Mouse (Mus musculus): ENCODE results near the gene Tpra1. TPM values are rescaled to one million over a fixed set of nuclear protein-coding genes. Genes with fewer than 3 reads are reported as not detected.
A peak's percentile ranks its signal among the peaks of the same experiment; 100 is the strongest.

Gene Tpra1
- polyA plus RNA-seq, 1 experiment, result 156 TPM

DNA sequence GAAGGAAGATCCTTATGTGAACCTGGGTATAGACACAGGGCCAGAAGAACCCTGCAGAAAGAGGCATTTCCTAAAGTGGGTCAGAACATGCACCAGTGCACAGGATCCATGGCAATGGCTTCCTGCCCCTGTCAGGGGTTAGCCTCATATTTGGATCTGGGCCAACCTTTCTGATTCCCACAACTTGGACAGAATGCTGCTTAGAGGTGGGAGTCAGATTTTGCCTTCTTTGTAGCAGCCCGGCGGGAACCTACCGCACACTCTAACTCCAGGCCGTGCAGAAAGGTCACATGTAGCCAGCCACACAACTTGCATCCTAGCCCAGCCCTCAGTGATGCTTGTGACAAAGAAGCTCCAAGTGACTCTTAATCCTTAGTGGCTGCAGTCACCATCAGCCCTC, 32.1 kb downstream of the Tpra1 start:
- 82% methylated on average over 4 of the region's 4 CpGs for WGBS
- TF ChIP-seq CTCF (IDR thresholded peaks at IDR 0.05; ENCODE audit: extremely low read depth, insufficient read length, insufficient replicate concordance, low read depth, low read length) (no peak), POLR2A (IDR thresholded peaks at IDR 0.05; ENCODE audit: low read depth, low read length) (no peak)
- Histone ChIP-seq H3K4me3 (ENCODE audit: low read depth, low read length) (no peak overlapping the region), H3K27ac (ENCODE audit: insufficient read depth, low read depth, low read length) (no peak overlapping the region), H3K36me3 (ENCODE audit: control insufficient read depth, insufficient read depth, low read length) (no peaks in the 10 kb centered on the region), H3K27me3 (ENCODE audit: control insufficient read depth, insufficient read depth, low read length) (no peaks in the 10 kb centered on the region), H3K4me1 (ENCODE audit: control insufficient read depth, insufficient read depth, insufficient read length, low read length) (peaks cover 5% of the 10 kb centered on the region; the same call in 1 of the 2 replicates)

GRCm38 (mm10) chr6:88934816-88935215, 32.8 kb downstream of the Tpra1 start:
- H3K4me1 ChIP-seq (ENCODE audit: control insufficient read depth, insufficient read depth, insufficient read length, low read length), result peaks cover 3% of the 10 kb centered on the region; the same call in 1 of the 2 replicates
- no peak overlapping the region for H3K27ac ChIP-seq (ENCODE audit: insufficient read depth, low read depth, low read length)
- TF ChIP-seq POLR2A (IDR thresholded peaks at IDR 0.05; ENCODE audit: low read depth, low read length) (no peak), CTCF (IDR thresholded peaks at IDR 0.05; ENCODE audit: extremely low read depth, insufficient read length, insufficient replicate concordance, low read depth, low read length) (no peak)
- H3K36me3 ChIP-seq (ENCODE audit: control insufficient read depth, insufficient read depth, low read length), result no peaks in the 10 kb centered on the region
- H3K27me3 ChIP-seq (ENCODE audit: control insufficient read depth, insufficient read depth, low read length), result no peaks in the 10 kb centered on the region
- 32% methylated on average over 4 of the region's 4 CpGs for WGBS
- H3K4me3 ChIP-seq (ENCODE audit: low read depth, low read length), result no peak overlapping the region

GRCm38 (mm10) chr6:88935735-88936276, 33.8 kb downstream of the Tpra1 start:
- H3K4me3 ChIP-seq (ENCODE audit: low read depth, low read length), result no peak overlapping the region
- no peaks in the 10 kb centered on the region for H3K27me3 ChIP-seq (ENCODE audit: control insufficient read depth, insufficient read depth, low read length)
- H3K36me3 ChIP-seq (ENCODE audit: control insufficient read depth, insufficient read depth, low read length), result no peaks in the 10 kb centered on the region
- WGBS, result 12% methylated on average over 4 of the region's 4 CpGs
- TF ChIP-seq POLR2A (IDR thresholded peaks at IDR 0.05; ENCODE audit: low read depth, low read length) (no peak), CTCF (IDR thresholded peaks at IDR 0.05; ENCODE audit: extremely low read depth, insufficient read length, insufficient replicate concordance, low read depth, low read length) (no peak)
- no peak overlapping the region for H3K27ac ChIP-seq (ENCODE audit: insufficient read depth, low read depth, low read length)
- H3K4me1 ChIP-seq (ENCODE audit: control insufficient read depth, insufficient read depth, insufficient read length, low read length), result no peaks in the 10 kb centered on the region

DNA sequence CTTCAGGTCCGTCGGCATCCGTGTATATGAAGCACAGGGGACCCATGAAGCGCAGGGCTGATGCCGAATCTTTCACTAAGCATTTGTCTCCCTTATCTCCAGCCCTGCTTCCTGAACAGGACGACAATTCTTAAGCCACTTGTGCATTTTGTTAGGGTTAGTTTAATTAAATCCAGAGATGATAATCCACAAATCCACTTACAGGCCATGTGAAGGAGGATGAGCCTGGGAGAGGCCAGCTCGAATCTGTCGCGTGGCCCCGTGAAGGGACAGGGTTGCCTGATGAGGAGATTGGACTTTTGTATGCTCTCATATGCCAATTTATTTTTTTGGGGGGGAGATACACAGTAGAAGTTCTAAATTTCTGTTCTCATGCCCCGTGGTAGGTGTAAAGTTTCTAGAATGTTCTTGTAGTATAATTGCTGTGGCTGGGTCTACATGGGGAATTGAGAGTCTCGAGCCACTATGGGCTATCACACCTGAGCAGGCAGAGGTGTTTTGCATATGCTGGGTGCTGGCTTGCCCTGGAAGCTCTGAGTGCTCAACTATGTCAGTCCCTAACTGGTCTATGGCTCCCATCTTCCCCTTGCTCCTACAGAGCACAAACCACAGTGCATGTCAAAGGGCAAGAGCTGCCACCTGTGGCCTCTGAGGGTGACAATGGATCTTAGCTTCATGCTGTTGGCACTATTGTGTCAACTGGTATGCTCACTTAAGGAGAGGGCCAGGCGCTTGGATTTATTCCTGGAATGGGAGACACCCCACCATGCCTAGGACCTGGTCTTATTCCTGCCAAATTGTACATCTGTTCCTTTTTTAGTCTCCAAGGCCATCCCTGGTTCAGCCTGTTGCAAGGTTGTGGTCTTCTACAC, 34.5 kb downstream of the Tpra1 start:
- TF ChIP-seq POLR2A (IDR thresholded peaks at IDR 0.05; ENCODE audit: low read depth, low read length) (no peak), CTCF (IDR thresholded peaks at IDR 0.05; ENCODE audit: extremely low read depth, insufficient read length, insufficient replicate concordance, low read depth, low read length) (peak; percentile 6; the same call in 1 of the 2 replicates)
- H3K27me3 ChIP-seq (ENCODE audit: control insufficient read depth, insufficient read depth, low read length), result no peaks in the 10 kb centered on the region
- H3K36me3 ChIP-seq (ENCODE audit: control insufficient read depth, insufficient read depth, low read length), result no peaks in the 10 kb centered on the region
- H3K27ac ChIP-seq (ENCODE audit: insufficient read depth, low read depth, low read length), result no peak overlapping the region
- 69% methylated on average over 13 of the region's 13 CpGs for WGBS
- H3K4me3 ChIP-seq (ENCODE audit: low read depth, low read length), result no peak overlapping the region
- no peaks in the 10 kb centered on the region for H3K4me1 ChIP-seq (ENCODE audit: control insufficient read depth, insufficient read depth, insufficient read length, low read length)

- Histone ChIP-seq H3K27me3 (ENCODE audit: control insufficient read depth, insufficient read depth, low read length) (no peaks in the 10 kb centered on the region), H3K36me3 (ENCODE audit: control insufficient read depth, insufficient read depth, low read length) (no peaks in the 10 kb centered on the region), H3K4me3 (ENCODE audit: low read depth, low read length) (no peak overlapping the region), H3K27ac (ENCODE audit: insufficient read depth, low read depth, low read length) (no peak overlapping the region), H3K4me1 (ENCODE audit: control insufficient read depth, insufficient read depth, insufficient read length, low read length) (no peaks in the 10 kb centered on the region)
- TF ChIP-seq POLR2A (IDR thresholded peaks at IDR 0.05; ENCODE audit: low read depth, low read length) (no peak), CTCF (IDR thresholded peaks at IDR 0.05; ENCODE audit: extremely low read depth, insufficient read length, insufficient replicate concordance, low read depth, low read length) (no peak)
- 64% methylated on average over 4 of the region's 4 CpGs for WGBS
These were observed 35.1 kb downstream of the Tpra1 start for GRCm38 (mm10) chr6:88937214-88937549.

DNA sequence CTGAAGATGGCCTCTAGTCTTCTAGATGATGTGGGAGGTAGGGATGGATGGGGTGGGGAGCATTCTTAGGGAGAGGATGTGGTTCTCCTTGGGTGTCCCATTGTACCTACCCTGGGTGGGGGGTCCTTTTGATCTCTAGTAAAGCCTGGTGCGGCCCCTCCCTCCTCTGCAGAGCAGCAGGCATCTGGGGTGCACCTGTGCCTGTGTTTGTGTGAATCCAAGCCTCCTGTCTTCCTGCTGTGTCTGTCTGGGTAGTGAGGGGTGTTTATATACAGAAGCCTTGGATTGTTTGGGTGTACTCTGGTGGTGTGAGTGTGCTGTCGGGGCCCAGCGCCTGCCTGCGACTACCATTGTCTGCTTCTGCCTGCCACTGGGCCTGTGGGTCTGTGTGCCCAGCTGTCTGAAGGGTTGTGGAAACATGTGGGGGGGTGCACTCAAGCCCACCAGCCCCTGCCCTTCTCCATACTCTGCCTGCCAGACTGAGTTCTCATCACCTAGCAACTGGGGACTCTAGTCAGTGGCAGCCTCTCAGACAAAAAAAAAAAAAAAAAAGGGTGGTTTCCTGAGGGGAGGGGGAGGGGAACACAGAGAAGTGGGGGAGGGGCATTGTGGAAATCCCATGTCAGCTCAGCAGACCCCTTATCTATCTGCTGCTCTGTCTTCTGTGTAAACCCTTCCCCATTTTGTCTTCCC, 36.1 kb downstream of the Tpra1 start:
- Histone ChIP-seq H3K4me1 (ENCODE audit: control insufficient read depth, insufficient read depth, insufficient read length, low read length) (no peaks in the 10 kb centered on the region), H3K27ac (ENCODE audit: insufficient read depth, low read depth, low read length) (no peak overlapping the region), H3K4me3 (ENCODE audit: low read depth, low read length) (no peak overlapping the region), H3K36me3 (ENCODE audit: control insufficient read depth, insufficient read depth, low read length) (no peaks in the 10 kb centered on the region), H3K27me3 (ENCODE audit: control insufficient read depth, insufficient read depth, low read length) (no peaks in the 10 kb centered on the region)
- TF ChIP-seq CTCF (IDR thresholded peaks at IDR 0.05; ENCODE audit: extremely low read depth, insufficient read length, insufficient replicate concordance, low read depth, low read length) (no peak), POLR2A (IDR thresholded peaks at IDR 0.05; ENCODE audit: low read depth, low read length) (no peak)
- WGBS, result 66% methylated on average over 4 of the region's 4 CpGs

GRCm38 (mm10) chr6:88938664-88939055, 36.6 kb downstream of the Tpra1 start:
- Histone ChIP-seq H3K36me3 (ENCODE audit: control insufficient read depth, insufficient read depth, low read length) (no peaks in the 10 kb centered on the region), H3K4me3 (ENCODE audit: low read depth, low read length) (no peak overlapping the region), H3K27ac (ENCODE audit: insufficient read depth, low read depth, low read length) (no peak overlapping the region), H3K4me1 (ENCODE audit: control insufficient read depth, insufficient read depth, insufficient read length, low read length) (no peaks in the 10 kb centered on the region), H3K27me3 (ENCODE audit: control insufficient read depth, insufficient read depth, low read length) (no peaks in the 10 kb centered on the region)
- 66% methylated on average over 5 of the region's 5 CpGs for WGBS
- no peak for TF ChIP-seq CTCF (IDR thresholded peaks at IDR 0.05; ENCODE audit: extremely low read depth, insufficient read length, insufficient replicate concordance, low read depth, low read length)
- TF ChIP-seq POLR2A (IDR thresholded peaks at IDR 0.05; ENCODE audit: low read depth, low read length), result no peak
